Mouse (Mus musculus): ENCODE measurements around the gene Gm12394.
"Not testable (repeated sequence)": the region's sequence is repeated elsewhere in the genome, so short reads cannot be mapped to it uniquely, and the experiment has no call there.

The Gm12394 gene

GRCm38 (mm10) chr4:42856671-42857070 is at the start of gene Gm12394:
TSS of gene Gm12394 (minus strand) at chr4:42856771.
- not testable (repeated sequence) for DNase-seq (ENCODE audit: inconsistent age in 2 of 2, low spot score in 1 of 2)

GRCm38 (mm10) chr4:42904966-42905365 is 48.4 kb upstream of the Gm12394 start:
- DNase-seq (ENCODE audit: inconsistent age in 2 of 2, low spot score in 1 of 2) = no peak

DNA sequence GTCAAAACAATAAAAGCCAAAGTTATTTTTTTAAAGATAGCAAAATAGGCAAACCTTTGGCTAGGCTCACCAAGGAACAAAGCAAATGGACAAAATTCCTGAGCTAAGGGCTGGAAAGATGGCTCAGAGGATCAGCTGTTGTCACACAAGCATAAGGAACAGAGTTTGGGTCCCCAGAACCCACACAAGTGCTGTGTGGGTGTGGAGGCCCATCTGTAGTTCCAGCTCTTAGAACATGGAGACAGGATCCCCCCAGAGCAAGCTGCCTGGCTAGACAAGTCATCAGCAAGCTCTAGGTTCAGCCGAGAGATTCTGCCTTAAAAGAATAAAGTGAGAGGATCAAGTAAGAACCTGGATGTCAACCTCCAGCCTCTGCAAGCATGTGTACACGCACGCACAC is 48.0 kb upstream of the Gm12394 start:
- DNase-seq (ENCODE audit: inconsistent age in 2 of 2, low spot score in 1 of 2) = no peak

DNA sequence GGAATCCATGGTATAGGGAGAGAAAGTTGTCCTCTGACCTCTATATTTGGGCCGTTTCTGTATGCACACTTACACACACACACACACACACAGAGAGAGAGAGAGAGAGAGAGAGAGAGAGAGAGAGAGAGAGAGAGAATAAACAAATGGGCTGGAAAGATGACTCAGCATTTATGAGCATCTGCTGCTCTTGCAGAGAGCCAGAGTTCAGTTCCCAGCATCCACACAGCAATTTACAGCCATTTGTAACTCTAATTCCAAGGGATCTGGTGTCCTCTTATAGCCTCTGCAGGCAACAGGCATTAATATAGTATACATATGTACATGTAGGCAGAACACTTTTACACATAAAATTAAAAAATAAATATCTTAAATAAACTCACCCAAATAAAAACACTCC is 47.4 kb upstream of the Gm12394 start:
- DNase-seq (ENCODE audit: inconsistent age in 2 of 2, low spot score in 1 of 2) = no peak

DNA sequence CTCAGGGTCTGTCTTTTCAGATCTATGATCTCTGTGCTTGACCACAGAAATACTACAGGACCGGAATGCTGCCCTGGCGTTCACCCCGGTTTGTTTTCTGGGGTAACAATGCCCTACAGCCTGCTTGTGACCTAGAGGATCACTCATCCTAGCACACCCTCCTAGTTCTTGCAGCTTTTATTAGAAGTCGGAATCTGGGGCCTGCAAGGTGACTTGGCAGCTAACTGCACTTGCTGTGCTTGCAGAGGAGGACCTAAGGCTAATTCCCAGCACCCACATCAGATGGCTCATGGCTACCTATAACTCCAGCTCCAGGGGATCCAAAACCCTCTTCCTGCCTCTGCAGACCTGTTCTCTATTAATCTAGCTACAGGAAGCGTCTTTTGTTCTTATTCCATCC is 46.2 kb upstream of the Gm12394 start:
- DNase-seq (ENCODE audit: inconsistent age in 2 of 2, low spot score in 1 of 2) = no peak

DNA sequence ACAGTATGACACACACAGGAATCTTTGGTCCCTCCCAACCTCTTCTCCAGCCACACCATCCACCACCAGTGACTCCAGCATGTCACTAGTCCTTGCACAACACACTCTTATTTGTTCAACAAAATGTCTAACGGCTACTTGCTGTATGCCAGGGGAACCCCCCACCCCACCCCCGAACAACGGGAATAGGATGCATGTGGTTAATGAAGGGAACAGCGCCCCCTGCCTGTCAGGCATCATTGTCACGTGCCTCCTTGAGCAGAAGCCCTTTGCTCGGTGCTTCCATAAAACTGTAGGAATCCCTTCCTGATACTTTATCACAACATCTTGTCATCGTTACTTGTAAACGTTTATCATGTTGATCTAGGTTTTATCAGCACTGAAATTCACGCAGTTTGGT is 45.6 kb upstream of the Gm12394 start:
- DNase-seq (ENCODE audit: inconsistent age in 2 of 2, low spot score in 1 of 2) = no peak

GRCm38 (mm10) chr4:42900878-42901277 is 44.3 kb upstream of the Gm12394 start:
- DNase-seq (ENCODE audit: inconsistent age in 2 of 2, low spot score in 1 of 2) = no peak

DNA sequence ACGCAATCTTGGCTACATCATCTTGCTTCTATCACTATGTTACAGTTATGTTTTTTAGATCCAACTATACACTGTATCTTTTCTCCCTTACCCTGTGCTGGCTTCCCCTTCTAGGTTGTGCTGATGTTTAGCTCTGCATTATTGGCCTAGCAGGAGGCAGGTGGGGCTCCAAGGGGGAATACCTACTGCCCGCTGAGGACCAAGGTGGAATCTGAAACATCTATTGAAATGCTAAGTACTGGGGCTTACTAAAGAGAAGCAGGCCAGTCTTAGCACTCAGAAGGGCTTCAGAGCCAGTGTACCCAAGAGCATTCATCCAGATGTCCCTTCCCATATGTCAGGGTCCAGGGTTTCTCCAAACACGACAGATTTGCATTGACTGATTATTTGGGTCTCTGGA is 42.3 kb upstream of the Gm12394 start:
- DNase-seq (ENCODE audit: inconsistent age in 2 of 2, low spot score in 1 of 2) = no peak

- DNase-seq (ENCODE audit: inconsistent age in 2 of 2, low spot score in 1 of 2) = no peak
Measured at GRCm38 (mm10) chr4:42895118-42895517, 38.5 kb upstream of the Gm12394 start.

DNA sequence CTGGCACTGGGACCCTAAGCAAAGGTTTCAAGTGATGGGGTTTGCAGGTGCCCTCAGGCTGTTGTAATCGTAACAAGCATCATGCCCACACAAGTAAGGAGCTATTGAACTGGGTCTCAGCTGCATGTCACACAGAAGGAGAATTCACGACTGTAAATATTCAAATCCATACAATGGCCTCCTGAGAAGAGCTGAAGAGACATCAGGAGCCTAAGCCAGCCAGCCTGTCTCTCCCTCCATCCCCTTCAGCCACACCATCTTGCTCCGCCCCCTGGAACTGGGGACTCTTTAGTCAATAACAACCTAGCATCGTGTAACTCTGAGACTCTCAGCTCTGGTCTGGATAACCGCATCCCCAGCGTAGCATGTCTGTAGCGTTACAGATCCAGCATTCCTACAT is 34.6 kb upstream of the Gm12394 start:
- no peak for DNase-seq (ENCODE audit: inconsistent age in 2 of 2, low spot score in 1 of 2)

- DNase-seq (ENCODE audit: inconsistent age in 2 of 2, low spot score in 1 of 2) = no peak
Measured at GRCm38 (mm10) chr4:42888806-42889205, 32.2 kb upstream of the Gm12394 start.

- DNase-seq (ENCODE audit: inconsistent age in 2 of 2, low spot score in 1 of 2) = no peak
Measured at GRCm38 (mm10) chr4:42886926-42887325, 30.4 kb upstream of the Gm12394 start.

GRCm38 (mm10) chr4:42880677-42880948 is 24.0 kb upstream of the Gm12394 start:
- no peak for DNase-seq (ENCODE audit: inconsistent age in 2 of 2, low spot score in 1 of 2)

GRCm38 (mm10) chr4:42879829-42880676 is 23.5 kb upstream of the Gm12394 start:
- no peak for DNase-seq (ENCODE audit: inconsistent age in 2 of 2, low spot score in 1 of 2)

DNA sequence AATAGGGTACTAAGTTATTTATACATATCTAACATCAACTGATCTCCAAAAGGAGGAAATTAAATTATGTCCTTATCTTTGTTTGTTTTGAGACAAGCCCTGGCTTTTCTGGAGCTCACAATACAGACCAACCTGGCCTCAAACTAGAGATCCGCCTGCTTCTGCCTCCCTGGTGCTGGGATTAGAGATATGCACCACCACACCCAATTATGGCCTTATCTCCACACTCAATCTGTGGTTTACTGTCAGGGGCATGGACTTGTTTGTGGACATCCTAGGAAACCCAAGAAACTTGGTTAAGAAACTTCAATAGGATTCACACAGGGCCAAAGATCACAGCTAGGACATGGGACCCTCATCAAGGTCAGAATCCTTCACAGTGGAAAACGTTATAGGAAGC is 21.1 kb upstream of the Gm12394 start:
- DNase-seq (ENCODE audit: inconsistent age in 2 of 2, low spot score in 1 of 2) = no peak

DNA sequence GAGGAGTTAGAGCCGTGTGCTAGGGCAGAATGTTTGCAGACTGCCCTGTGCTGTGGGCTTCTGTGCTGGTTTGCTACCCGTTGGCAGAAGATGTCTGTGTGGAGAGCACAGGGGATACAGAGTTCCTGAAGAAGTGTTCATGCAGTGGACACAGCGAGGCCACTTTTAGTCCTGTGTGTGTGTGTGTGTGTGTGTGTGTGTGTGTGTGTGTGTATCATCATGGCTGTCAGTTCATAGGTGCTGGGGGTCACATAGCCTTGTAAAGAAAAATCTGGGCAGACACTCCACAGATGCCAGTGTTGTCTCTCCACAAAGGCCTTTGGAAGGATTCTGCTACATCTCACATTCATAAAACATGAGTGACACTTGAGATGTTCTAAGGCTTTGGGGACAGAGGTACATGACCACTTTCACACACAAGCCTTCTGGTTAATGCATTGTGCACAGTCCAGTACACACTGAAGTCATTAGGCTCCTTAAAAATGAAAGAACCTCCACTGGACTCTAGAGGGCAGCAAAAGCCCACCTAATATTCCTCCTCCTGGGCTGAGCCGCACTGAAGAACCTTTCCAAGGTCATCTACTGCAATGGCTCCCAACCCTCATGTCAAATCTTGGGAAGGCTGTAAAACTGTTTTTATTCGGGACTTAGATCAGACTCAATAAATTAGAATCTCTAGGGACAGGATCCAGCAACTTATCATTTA is 20.2 kb upstream of the Gm12394 start:
- DNase-seq (ENCODE audit: inconsistent age in 2 of 2, low spot score in 1 of 2) = peak; percentile 53 to 84

DNA sequence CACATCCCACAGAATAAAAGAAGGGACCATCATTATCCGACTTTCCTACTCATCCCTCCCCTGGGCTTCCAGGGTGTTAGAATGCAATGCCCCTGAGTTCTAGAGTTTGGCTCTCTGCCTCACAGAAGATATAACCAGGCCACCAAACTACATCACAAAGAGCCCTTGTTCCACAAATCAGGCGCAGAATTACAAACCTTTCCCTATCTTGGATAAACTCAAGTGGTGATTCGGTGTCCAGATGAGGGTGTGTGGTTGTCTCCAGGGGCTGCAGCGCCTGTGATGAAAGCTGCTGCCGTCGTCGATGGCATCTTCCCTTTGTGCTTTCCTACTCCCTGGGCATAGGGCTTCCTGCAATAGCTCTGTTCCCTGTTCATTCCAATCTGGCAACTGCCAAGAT is 17.6 kb upstream of the Gm12394 start, which contains the start of gene Fam205c:
TSS of gene Fam205c (minus strand) at position 101 of the 400 bp plus-strand sequence.
- DNase-seq (ENCODE audit: inconsistent age in 2 of 2, low spot score in 1 of 2) = no peak

DNA sequence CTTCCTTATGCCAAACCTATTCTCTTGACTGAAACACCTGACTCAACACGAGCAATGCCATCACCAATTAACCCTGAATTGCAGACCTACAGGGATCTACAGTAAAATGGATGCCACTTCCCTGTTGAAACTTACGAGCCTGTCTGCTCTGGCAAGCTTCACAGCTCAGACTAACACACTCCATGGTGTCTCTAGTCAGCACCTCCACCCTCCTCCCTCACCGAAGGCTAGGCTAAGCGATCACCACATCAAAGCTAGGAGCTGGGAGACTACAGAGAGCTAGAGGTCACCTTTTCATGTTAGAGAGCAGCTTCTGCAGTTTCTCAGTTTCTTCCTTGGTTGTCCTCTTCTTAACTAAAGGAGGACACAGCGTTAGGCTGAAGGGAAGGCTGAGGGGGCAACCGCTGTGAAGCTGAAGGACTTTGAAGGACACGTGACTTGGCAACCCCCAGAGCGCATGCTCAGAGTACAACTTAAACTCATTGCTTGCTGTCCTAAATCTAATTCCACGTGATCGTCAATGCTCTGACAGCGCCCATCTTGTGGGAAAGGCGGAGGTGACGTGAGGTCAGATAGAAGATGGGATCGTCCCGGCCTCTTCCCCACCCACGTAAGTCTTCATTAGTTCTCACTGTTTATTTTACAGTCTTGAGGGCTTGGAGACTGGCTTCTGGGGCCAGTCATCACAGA is 16.3 kb upstream of the Gm12394 start:
- DNase-seq (ENCODE audit: inconsistent age in 2 of 2, low spot score in 1 of 2) = no peak

- no peak for DNase-seq (ENCODE audit: inconsistent age in 2 of 2, low spot score in 1 of 2)
Measured at GRCm38 (mm10) chr4:42872151-42872550, 15.6 kb upstream of the Gm12394 start.

- no peak for DNase-seq (ENCODE audit: inconsistent age in 2 of 2, low spot score in 1 of 2)
Measured at GRCm38 (mm10) chr4:42870748-42871147, 14.2 kb upstream of the Gm12394 start.

DNA sequence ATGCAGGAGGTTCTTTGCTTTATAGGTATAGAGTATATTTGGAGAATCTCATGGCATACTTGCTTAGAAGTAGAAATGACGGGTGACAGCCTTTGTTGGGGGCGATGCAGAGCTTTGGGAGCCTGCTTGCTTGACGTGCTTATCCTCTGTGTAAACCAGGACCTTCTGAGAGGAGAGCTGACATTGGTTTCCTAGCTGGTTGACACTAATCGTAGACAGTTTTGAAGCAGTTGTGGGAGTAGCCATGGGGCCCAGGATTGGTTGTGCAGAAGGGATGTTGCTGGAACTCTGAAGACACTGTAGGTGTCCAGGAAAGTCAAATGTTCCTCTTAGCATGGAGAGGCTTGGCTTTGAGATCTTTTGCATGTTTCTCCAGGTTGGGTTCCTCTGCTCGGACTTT is 11.6 kb upstream of the Gm12394 start:
- no peak for DNase-seq (ENCODE audit: inconsistent age in 2 of 2, low spot score in 1 of 2)

- DNase-seq (ENCODE audit: inconsistent age in 2 of 2, low spot score in 1 of 2) = no peak
Measured at GRCm38 (mm10) chr4:42867390-42867789, 10.8 kb upstream of the Gm12394 start.

Measured in adrenal gland, adult (tissue).